Mouse (Mus musculus) brain, adult 2 months (tissue): ENCODE data around the gene Kctd5.
"Not testable (repeated sequence)": the region's sequence is repeated elsewhere in the genome, so short reads cannot be mapped to it uniquely, and the experiment has no call there.

Experiments used
- DNase-seq: peaks from one replicate; pipeline ENCODE4 v3.0.0; 2011; ENCODE audit warnings: low read depth, low spot score

Kctd5 gene

GRCm38 (mm10) chr17:24072919-24073696, at the start of gene Kctd5:
TSS of gene Kctd5 (minus strand) at chr17:24073485.
- DNase-seq = peak; percentile 99

GRCm38 (mm10) chr17:24119446-24119845, 46.2 kb upstream of the Kctd5 start:
- DNase-seq = peak; percentile 27

GRCm38 (mm10) chr17:24113031-24113430, 39.7 kb upstream of the Kctd5 start:
- DNase-seq = peak; percentile 81

- peak; percentile 32 for DNase-seq
Observed at GRCm38 (mm10) chr17:24111256-24111655, 38.0 kb upstream of the Kctd5 start.

GRCm38 (mm10) chr17:24108896-24109295, 35.6 kb upstream of the Kctd5 start:
- peak; percentile 90 for DNase-seq

- DNase-seq = no peak
Observed at GRCm38 (mm10) chr17:24105111-24105510, 31.8 kb upstream of the Kctd5 start.

GRCm38 (mm10) chr17:24098354-24098753, 25.1 kb upstream of the Kctd5 start:
- no peak for DNase-seq

- no peak for DNase-seq
Observed at GRCm38 (mm10) chr17:24090575-24090974, 17.3 kb upstream of the Kctd5 start.

- DNase-seq = not testable (repeated sequence)
Observed at GRCm38 (mm10) chr17:24086399-24086798, 13.1 kb upstream of the Kctd5 start.

GRCm38 (mm10) chr17:24084593-24084992, 11.3 kb upstream of the Kctd5 start:
- DNase-seq = no peak

GRCm38 (mm10) chr17:24077101-24077500, 3.8 kb upstream of the Kctd5 start:
- no peak for DNase-seq

- peak; percentile 17 for DNase-seq
Observed at GRCm38 (mm10) chr17:24069531-24069930, 3.8 kb downstream of the Kctd5 start.

GRCm38 (mm10) chr17:24068271-24068670, 5.0 kb downstream of the Kctd5 start:
- DNase-seq = peak; percentile 44

- no peak for DNase-seq
Observed at GRCm38 (mm10) chr17:24062459-24063155, 10.7 kb downstream of the Kctd5 start.

GRCm38 (mm10) chr17:24057730-24058245, 15.5 kb downstream of the Kctd5 start:
- DNase-seq = peak; percentile 29

- DNase-seq = peak; percentile 26
Observed at GRCm38 (mm10) chr17:24056636-24057625, 16.4 kb downstream of the Kctd5 start.

- DNase-seq = peak; percentile 79
Observed at GRCm38 (mm10) chr17:24049008-24049407, 24.3 kb downstream of the Kctd5 start.

GRCm38 (mm10) chr17:24048053-24048452, 25.2 kb downstream of the Kctd5 start:
- DNase-seq = no peak

- no peak for DNase-seq
Observed at GRCm38 (mm10) chr17:24046026-24046425, 27.3 kb downstream of the Kctd5 start.

- DNase-seq = no peak
Observed at GRCm38 (mm10) chr17:24045608-24046007, 27.7 kb downstream of the Kctd5 start.

GRCm38 (mm10) chr17:24044482-24044881, 28.8 kb downstream of the Kctd5 start:
- DNase-seq = no peak
